Mouse (Mus musculus) forebrain, embryonic 11.5 days (tissue): ENCODE results near the gene Rasip1. TPM values are rescaled to one million over a fixed set of nuclear protein-coding genes. Genes with fewer than 3 reads are reported as not detected.

Experiments used
- ATAC-seq: fragments of 200-750 bp; cut with Nextera tagmentation; replicated peaks from 2 replicates; pipeline ENCODE4 v1.8.0; 2017; ENCODE audit warnings: moderate TSS enrichment; ENCODE audit not compliant: low FRiP score
- DNase-seq: peaks from one replicate; pipeline ENCODE4 v3.0.0-alpha.2; 2017; ENCODE audit warnings: low spot score
- H3K27ac ChIP-seq: fragments of 300-500 bp; sonication (generic); 2 replicates; pipeline ENCODE4 v1.5.1; 2014; ENCODE audit warnings: low read depth, low read length
- H3K27me3 ChIP-seq: fragments of 300-500 bp; sonication (generic); 2 replicates; pipeline ENCODE4 v1.6.1; 2014; ENCODE audit warnings: mild to moderate bottlenecking, low read length, mixed read lengths; ENCODE audit not compliant: control insufficient read depth, insufficient read depth
- H3K36me3 ChIP-seq: fragments of 300-500 bp; sonication (generic); 2 replicates; pipeline ENCODE4 v1.6.1; 2014; ENCODE audit warnings: mild to moderate bottlenecking, low read length, moderate library complexity, mixed read lengths; ENCODE audit not compliant: control insufficient read depth, insufficient read depth
- H3K4me1 ChIP-seq: fragments of 300-500 bp; sonication (generic); replicated peaks from 2 replicates; pipeline ENCODE4 v1.6.1; 2014; ENCODE audit warnings: low read length, mixed read lengths; ENCODE audit not compliant: control insufficient read depth, insufficient read depth
- H3K4me2 ChIP-seq: fragments of 300-500 bp; sonication (generic); 2 replicates; pipeline ENCODE4 v1.6.1; 2014; ENCODE audit warnings: low read depth, mild to moderate bottlenecking, low read length, moderate library complexity, mixed read lengths; ENCODE audit not compliant: severe bottlenecking
- H3K4me3 ChIP-seq: fragments of 300-500 bp; sonication (generic); 2 replicates; pipeline ENCODE4 v1.5.1; 2014; ENCODE audit warnings: low read depth, low read length
- H3K9ac ChIP-seq: fragments of 300-500 bp; sonication (generic); 2 replicates; pipeline ENCODE4 v1.6.1; 2014; ENCODE audit warnings: low read length
- H3K9me3 ChIP-seq: fragments of 300-500 bp; sonication (generic); 2 replicates; pipeline ENCODE4 v1.6.1; 2016; ENCODE audit warnings: low read length, mixed read lengths; ENCODE audit not compliant: control insufficient read depth
- WGBS: fragments of 180-500 bp; shearing (Covaris S2); extraction: QIAGEN DNeasy Blood & Tissue Kit; methylation state at CpG from one replicate; pipeline ENCODE4 v1.1.7; 2014; 5-methylcytosine and 5-hydroxymethylcytosine counted together
- polyA plus RNA-seq: library from polyadenylated mRNA; unstranded; fragments of >200 nt; fragmentation: Nextera tagmentation; extraction: Ambion mirVana; gene quantifications from 2 replicates; pipeline ENCODE4 v1.2.1, GENCODE M21; 2014

Gene Rasip1
- polyA plus RNA-seq, 1 experiment from 2014 or later = 6.5 TPM

DNA sequence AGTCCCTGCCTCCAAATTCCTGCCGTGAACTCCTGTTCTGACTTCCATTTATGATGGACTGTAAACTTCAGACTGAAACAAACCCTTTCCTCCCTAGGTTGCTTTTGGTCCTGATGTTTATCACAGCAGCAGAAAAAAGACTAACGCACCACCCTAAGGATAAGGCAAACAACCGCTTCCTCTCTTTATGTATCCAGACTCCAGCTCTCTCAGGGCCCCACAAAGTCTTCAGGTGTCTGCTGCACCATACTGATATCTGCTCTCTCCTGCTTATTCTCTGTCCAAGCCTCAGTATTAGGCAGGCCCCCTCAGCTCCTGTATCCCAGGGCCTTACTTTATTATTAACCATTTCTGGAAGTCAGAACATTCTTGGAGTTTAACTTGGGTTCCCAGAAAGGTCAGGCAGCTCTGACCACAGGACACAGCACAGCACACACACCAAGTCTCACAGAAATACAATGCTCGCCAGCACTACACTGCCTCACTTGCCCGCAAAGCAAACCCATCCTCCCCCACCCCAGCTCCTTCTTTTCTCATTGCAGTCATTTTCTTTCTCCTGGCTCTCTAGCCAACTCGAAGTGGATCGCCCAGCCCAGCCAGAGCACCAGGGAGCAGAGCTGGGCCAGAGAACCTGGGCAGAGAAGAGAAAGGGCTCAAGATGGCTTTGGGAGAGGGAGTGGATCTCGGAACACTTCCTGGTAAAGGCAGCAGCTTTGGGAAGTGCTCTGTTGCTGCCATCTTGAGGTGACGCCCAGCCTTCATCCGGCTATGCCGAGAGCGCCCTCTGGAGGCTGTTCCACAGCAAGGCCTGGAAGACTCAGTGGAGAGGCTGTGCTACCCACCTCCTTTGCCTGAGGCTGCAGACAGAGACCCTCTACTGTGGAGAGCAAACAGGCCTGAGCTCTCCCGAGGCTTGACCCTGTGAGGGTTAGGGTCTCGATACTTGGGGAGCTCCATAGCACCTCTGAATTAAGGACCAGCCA, 55.1 kb downstream of the Rasip1 start:
- peak overlapping the region; percentile 54 for H3K9ac ChIP-seq
- H3K4me1 ChIP-seq = no peaks in the 10 kb centered on the region; the same call in 1 of the 2 replicates
- peak overlapping the region; percentile 26; the same call in 1 of the 2 replicates for H3K4me2 ChIP-seq
- H3K9me3 ChIP-seq = no peaks in the 10 kb centered on the region
- no peak overlapping the region for H3K27ac ChIP-seq
- ATAC-seq (peak; percentile 87), DNase-seq (peak; percentile 95)
- H3K36me3 ChIP-seq = no peaks in the 10 kb centered on the region
- no peaks in the 10 kb centered on the region for H3K27me3 ChIP-seq
- WGBS = 31% methylated on average over 14 of the region's 14 CpGs
- H3K4me3 ChIP-seq = peak overlapping the region; percentile 11; the same call in 1 of the 2 replicates

- Histone ChIP-seq H3K36me3 (no peaks in the 10 kb centered on the region), H3K4me1 (no peaks in the 10 kb centered on the region; the same call in 1 of the 2 replicates), H3K4me3 (no peak within 1 kb of the TSS), H3K4me2 (peak within 1 kb of the TSS; percentile 26; the same call in 1 of the 2 replicates), H3K27me3 (no peaks in the 10 kb centered on the region), H3K9me3 (no peaks in the 10 kb centered on the region), H3K27ac (no peak within 1 kb of the TSS), H3K9ac (peak within 1 kb of the TSS; percentile 20; the same call in 1 of the 2 replicates)
- DNase-seq (no peak), ATAC-seq (no peak)
- WGBS = 79% methylated on average over 7 of the region's 7 CpGs
Observed at GRCm38 (mm10) chr7:45683396-45684050, 56.2 kb downstream of the Rasip1 start, which contains the start of gene Ntn5. Ntn5 (plus strand) TSS chr7:45684022.

DNA sequence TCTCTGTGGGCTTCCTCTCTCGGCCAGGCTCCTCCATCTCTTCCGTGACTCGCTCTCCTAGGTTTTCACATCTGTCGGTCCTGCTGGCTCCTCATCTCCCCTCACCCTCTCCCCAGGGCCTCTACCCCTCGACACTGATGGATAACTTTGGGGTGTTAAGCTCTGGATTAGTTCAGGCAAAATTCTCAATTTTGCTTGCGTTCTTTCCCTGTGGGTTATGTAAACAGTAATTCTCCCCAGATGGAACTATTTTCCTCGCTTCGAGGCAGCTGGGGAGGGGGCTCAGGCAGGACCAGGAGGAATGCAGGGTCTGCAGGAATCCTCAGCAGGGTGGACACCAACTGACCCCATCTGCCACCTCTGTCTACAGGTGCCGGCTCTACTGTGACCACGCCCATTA, 58.5 kb downstream of the Rasip1 start:
- Histone ChIP-seq H3K4me3 (no peak overlapping the region), H3K27me3 (no peaks in the 10 kb centered on the region), H3K27ac (no peak overlapping the region), H3K9me3 (no peaks in the 10 kb centered on the region), H3K36me3 (no peaks in the 10 kb centered on the region), H3K9ac (no peak overlapping the region), H3K4me1 (no peaks in the 10 kb centered on the region; the same call in 1 of the 2 replicates), H3K4me2 (no peak overlapping the region)
- DNase-seq = no peak
- ATAC-seq = no peak
- 65% methylated on average over 10 of the region's 10 CpGs for WGBS

DNA sequence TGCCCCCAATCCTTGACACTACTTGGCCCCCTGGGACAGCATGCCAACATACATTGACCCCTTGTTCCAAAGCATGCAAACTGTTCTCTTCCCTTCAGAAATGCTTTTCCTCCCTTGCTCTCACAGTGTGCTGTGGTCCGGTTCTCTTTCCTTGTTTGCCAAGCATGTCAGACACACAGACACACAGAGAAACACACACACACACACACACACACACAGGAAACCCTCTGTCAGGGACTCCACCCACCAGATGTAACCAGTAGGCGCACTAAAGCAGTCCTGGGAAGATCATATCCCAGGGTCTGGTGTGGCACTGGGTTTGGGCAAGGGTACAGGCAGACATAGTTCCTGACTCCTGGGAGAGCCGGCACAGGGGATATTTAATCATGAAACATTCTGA, 59.6 kb downstream of the Rasip1 start:
- H3K36me3 ChIP-seq = no peaks in the 10 kb centered on the region
- no peaks in the 10 kb centered on the region for H3K27me3 ChIP-seq
- no peaks in the 10 kb centered on the region for H3K9me3 ChIP-seq
- WGBS = 81% methylated on average over 3 of the region's 3 CpGs
- no peaks in the 10 kb centered on the region; the same call in 1 of the 2 replicates for H3K4me1 ChIP-seq
- DNase-seq (no peak), ATAC-seq (no peak)
- H3K27ac ChIP-seq = no peak overlapping the region
- H3K4me2 ChIP-seq = no peak overlapping the region
- H3K9ac ChIP-seq = no peak overlapping the region
- no peak overlapping the region for H3K4me3 ChIP-seq

Other genes with a start within 250 kb of the Rasip1 start
- gene Snrnp70, start 231.7 kb upstream of the Rasip1 start, polyA plus RNA-seq = 79.8 and 87.9 TPM in 2 replicates
- gene Kcna7, start 221.8 kb upstream of the Rasip1 start, polyA plus RNA-seq = not detected in 2 replicates
- 0.33 and 0.67 TPM in 2 replicates for gene Ntf5, start 213.8 kb upstream of the Rasip1 start, polyA plus RNA-seq
- gene Lhb, start 206.7 kb upstream of the Rasip1 start, polyA plus RNA-seq = not detected in 2 replicates
- 37.0 and 37.6 TPM in 2 replicates for gene Gys1, start 192.6 kb upstream of the Rasip1 start, polyA plus RNA-seq
- 175 and 183 TPM in 2 replicates for gene Ruvbl2, start 189.4 kb upstream of the Rasip1 start, polyA plus RNA-seq
- gene Ftl1, start 167.6 kb upstream of the Rasip1 start, polyA plus RNA-seq = 4,947 and 5,145 TPM in 2 replicates
- gene Bax, start 160.6 kb upstream of the Rasip1 start, polyA plus RNA-seq = 192 and 202 TPM in 2 replicates
- gene Tulp2, start 145.6 kb upstream of the Rasip1 start, polyA plus RNA-seq = 0.13 and 0.29 TPM in 2 replicates
- not detected in 2 replicates for gene Gm45808, start 140.7 kb upstream of the Rasip1 start, polyA plus RNA-seq
- 4.3 and 4.6 TPM in 2 replicates for gene Dhdh, start 138.7 kb upstream of the Rasip1 start, polyA plus RNA-seq
- gene Nucb1, start 117.1 kb upstream of the Rasip1 start, polyA plus RNA-seq = 90.4 and 109 TPM in 2 replicates
- gene Ppp1r15a, start 101.2 kb upstream of the Rasip1 start, polyA plus RNA-seq = 17.4 and 17.8 TPM in 2 replicates
- gene Plekha4, start 101.2 kb upstream of the Rasip1 start, polyA plus RNA-seq = 0.80 and 1.5 TPM in 2 replicates
- 0.25 and 1.2 TPM in 2 replicates for gene Hsd17b14, start 72.6 kb upstream of the Rasip1 start, polyA plus RNA-seq
- gene Bcat2, start 57.3 kb upstream of the Rasip1 start, polyA plus RNA-seq = 24.8 and 25.7 TPM in 2 replicates
- not detected in 2 replicates for gene Fgf21, start 12.0 kb upstream of the Rasip1 start, polyA plus RNA-seq
- gene Fut1, start 10.2 kb upstream of the Rasip1 start, polyA plus RNA-seq = not detected in 2 replicates
- gene Izumo1, start 5.7 kb upstream of the Rasip1 start, polyA plus RNA-seq = not detected in 2 replicates
- 1.7 and 3.3 TPM in 2 replicates for gene Mamstr, start 12.5 kb downstream of the Rasip1 start, polyA plus RNA-seq
- 0.15 TPM in 1 of 2 replicates, not detected in the other for gene Fut2, start 38.9 kb downstream of the Rasip1 start, polyA plus RNA-seq
- gene Ntn5, start 56.5 kb downstream of the Rasip1 start, polyA plus RNA-seq = 0.41 TPM in 1 of 2 replicates, not detected in the other
- gene Sec1, start 66.9 kb downstream of the Rasip1 start, polyA plus RNA-seq = 0.39 and 0.52 TPM in 2 replicates
- gene Car11, start 72.4 kb downstream of the Rasip1 start, polyA plus RNA-seq = 3.6 and 4.1 TPM in 2 replicates
- 2.9 and 3.3 TPM in 2 replicates for gene Dbp, start 77.6 kb downstream of the Rasip1 start, polyA plus RNA-seq
- 936 and 958 TPM in 2 replicates for gene Rpl18, start 88.0 kb downstream of the Rasip1 start, polyA plus RNA-seq
- 27.0 and 27.9 TPM in 2 replicates for gene Sphk2, start 90.5 kb downstream of the Rasip1 start, polyA plus RNA-seq
- 0.80 and 1.2 TPM in 2 replicates for gene Fam83e, start 93.7 kb downstream of the Rasip1 start, polyA plus RNA-seq
- not detected in 2 replicates for gene Spaca4, start 98.3 kb downstream of the Rasip1 start, polyA plus RNA-seq
- gene Lmtk3, start 156.2 kb downstream of the Rasip1 start, polyA plus RNA-seq = 5.2 and 6.6 TPM in 2 replicates
- gene Sult2b1, start 157.2 kb downstream of the Rasip1 start, polyA plus RNA-seq = 1.4 and 1.6 TPM in 2 replicates
- 194 and 207 TPM in 2 replicates for gene Cyth2, start 187.1 kb downstream of the Rasip1 start, polyA plus RNA-seq
- 0.37 and 0.45 TPM in 2 replicates for gene Kcnj14, start 197.3 kb downstream of the Rasip1 start, polyA plus RNA-seq
- gene Grwd1, start 203.5 kb downstream of the Rasip1 start, polyA plus RNA-seq = 84.8 and 88.2 TPM in 2 replicates
- gene Kdelr1, start 245.3 kb downstream of the Rasip1 start, polyA plus RNA-seq = 68.3 and 69.4 TPM in 2 replicates